Mouse (Mus musculus): ENCODE results near the gene Sox13. TPM values are rescaled to one million over a fixed set of nuclear protein-coding genes. Genes with fewer than 3 reads are reported as not detected.

Gene Sox13
- total and polyA plus RNA-seq, 3 experiments, result 0.34 to 1.4 (median 0.90) TPM

DNA sequence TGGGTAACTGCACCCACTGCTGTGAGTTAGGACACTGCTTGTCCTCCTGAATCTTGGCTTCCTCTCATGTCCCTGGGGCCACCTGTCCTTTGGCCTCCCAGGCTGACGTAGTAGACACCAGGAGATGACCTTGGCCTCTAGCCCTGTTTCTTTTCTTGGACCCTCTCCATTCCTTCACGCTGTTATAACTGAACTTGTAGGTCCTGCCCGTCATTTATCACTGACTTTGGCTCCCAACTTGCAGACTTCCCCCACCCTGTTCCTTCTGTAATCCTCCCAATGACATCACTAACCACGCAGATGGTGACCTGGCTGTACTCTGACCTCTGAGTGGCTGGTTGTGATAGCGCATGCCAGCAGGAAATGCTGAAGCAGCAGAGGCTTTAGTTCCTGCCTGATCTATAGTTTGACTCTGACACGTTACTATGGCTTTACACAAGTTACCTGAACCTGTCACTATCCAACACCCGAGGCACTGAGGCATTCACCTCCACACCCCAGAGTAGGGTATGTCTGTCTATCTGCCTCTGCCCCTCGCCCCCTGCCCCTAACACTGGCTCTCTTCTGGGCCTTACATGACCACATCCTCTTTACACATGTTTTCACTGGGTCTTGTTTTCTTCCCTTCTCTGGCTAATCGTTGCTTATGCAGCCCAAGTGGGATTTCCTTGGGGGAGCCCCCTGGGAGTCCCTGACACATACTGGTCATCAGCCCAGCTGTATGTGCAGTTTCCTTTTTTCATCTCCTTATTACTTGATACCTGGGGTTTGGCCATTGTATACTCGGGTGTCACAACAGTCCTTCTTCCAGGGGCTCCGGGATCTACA, 76.3 kb downstream of the Sox13 start:
- H3K4me3 ChIP-seq (replicated peaks in 1 of 3; ENCODE audit: low read depth in 2 of 3, low read length in 2 of 3, poor library complexity in 1 of 3), result no peak overlapping the region
- H3K9me3 ChIP-seq (replicated peaks; ENCODE audit: low read length), result no peaks in the 10 kb centered on the region
- no peaks in the 10 kb centered on the region for H3K79me2 ChIP-seq (replicated peaks; ENCODE audit: control insufficient read depth, extremely low read depth, insufficient read depth, poor library complexity, severe bottlenecking)
- H3K27ac ChIP-seq (ENCODE audit: insufficient read depth, low read depth), result peak overlapping the region; percentile 26
- peaks cover 20 to 22% of the 10 kb centered on the region in 2 experiments for H3K4me1 ChIP-seq (ENCODE audit: control insufficient read depth in 1 of 2, insufficient read depth in 2 of 2)
- dilution Hi-C loops (cut with MboI; ENCODE audit: extremely low pct_ligation_motif_present, extremely low pct_unique_long_range_greater_than_20kb, low sequenced_read_pairs) (no loop called here), in situ Hi-C loops (cut with MboI; ENCODE audit: low pct_ligation_motif_present, low pct_unique_long_range_greater_than_20kb, low sequenced_read_pairs) (no loop called here)
- TF ChIP-seq SIN3A (IDR thresholded peaks at IDR 0.05; ENCODE audit: low read length), result peak; percentile 54; the same call in 1 of the 2 replicates
- TF ChIP-seq NRF1 (IDR thresholded peaks at IDR 0.05; ENCODE audit: low read depth, low read length), result peak; percentile 33; the same call in 1 of the 2 replicates
- TF ChIP-seq ZMIZ1 (IDR thresholded peaks at IDR 0.05; ENCODE audit: low read depth, low read length), result no peak
- no peak; the same call in none of the 2 replicates for TF ChIP-seq BHLHE40 (IDR thresholded peaks at IDR 0.05; ENCODE audit: low read depth, low read length)
- TF ChIP-seq MAFK (IDR thresholded peaks at IDR 0.05; ENCODE audit: insufficient replicate concordance, low read length), result peak; percentile 69; the same call in 1 of the 2 replicates
- TF ChIP-seq POLR2A (IDR thresholded peaks at IDR 0.05; ENCODE audit: low read depth, low read length), result no peak
- TF ChIP-seq HCFC1 (IDR thresholded peaks at IDR 0.05; ENCODE audit: low read depth, low read length), result peak; percentile 50
- peak; percentile 60; the same call in 1 of the 2 replicates for TF ChIP-seq IRF4 (IDR thresholded peaks at IDR 0.05; ENCODE audit: low read depth, low read length)
- TF ChIP-seq MAZ (IDR thresholded peaks at IDR 0.05; ENCODE audit: low read depth, low read length), result 0 out of 2 replicates have a peak, but pooled peaks have one; percentile 44
- 0 out of 2 replicates have a peak, but pooled peaks have one; percentile 46 for TF ChIP-seq MAX (IDR thresholded peaks at IDR 0.05; ENCODE audit: low read length)
- peak; percentile 74; the same call in 1 of the 2 replicates for TF ChIP-seq ETS1 (conservative IDR thresholded peaks at IDR 0.05; ENCODE audit: low read depth, low read length)
- peak; percentile 36; the same call in 1 of the 2 replicates for TF ChIP-seq CHD2 (IDR thresholded peaks at IDR 0.05; ENCODE audit: low read length)
- peak; percentile 69 for TF ChIP-seq ELF1 (IDR thresholded peaks at IDR 0.05; ENCODE audit: low read depth, low read length)
- TF ChIP-seq MXI1 (IDR thresholded peaks at IDR 0.05; ENCODE audit: low read depth, low read length), result peak; percentile 72; the same call in 1 of the 2 replicates
- peak; percentile 34; the same call in 1 of the 2 replicates for TF ChIP-seq EP300 (IDR thresholded peaks at IDR 0.05; ENCODE audit: low read length)
- TF ChIP-seq JUN (IDR thresholded peaks at IDR 0.05; ENCODE audit: insufficient read depth, low read depth, low read length), result no peak
- no peak overlapping the region; the same call in 1 of the 2 replicates for H3K4me2 ChIP-seq (ENCODE audit: insufficient read depth, low read depth, poor library complexity, severe bottlenecking)
- no peak overlapping the region for H3K9ac ChIP-seq (ENCODE audit: insufficient read depth, low read depth)
- H3K36me3 ChIP-seq (replicated peaks in 1 of 2; ENCODE audit: control insufficient read depth in 1 of 2, insufficient read depth in 1 of 2, low read length in 1 of 2), result no peaks in the 10 kb centered on the region
- peaks cover 57% of the 10 kb centered on the region for H3K27me3 ChIP-seq (replicated peaks)
- DNase-seq (ENCODE audit: extremely low read depth), result peak; percentile 48

DNA sequence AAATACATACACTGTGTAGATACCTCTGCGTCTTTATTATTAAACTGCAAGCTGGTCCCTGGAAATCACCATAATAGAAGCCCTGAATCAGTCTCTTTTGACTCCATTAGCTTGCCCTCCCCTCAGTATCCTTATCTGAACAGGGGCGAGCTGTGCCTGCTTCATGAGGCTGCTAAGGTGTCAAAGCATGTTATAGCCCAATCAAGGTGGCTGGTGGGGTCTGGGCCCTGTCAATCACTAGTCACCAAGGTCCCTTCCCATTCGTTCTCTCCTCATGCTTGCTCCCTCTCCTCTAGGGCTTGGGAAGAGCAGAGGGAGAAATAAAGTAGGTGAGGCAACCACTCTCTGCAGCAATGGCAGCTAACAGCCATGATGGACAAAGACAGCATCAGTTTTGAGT, 77.0 kb downstream of the Sox13 start:
- Histone ChIP-seq H3K9ac (ENCODE audit: insufficient read depth, low read depth) (no peak overlapping the region), H3K27me3 (replicated peaks) (peaks cover 53% of the 10 kb centered on the region), H3K27ac (ENCODE audit: insufficient read depth, low read depth) (no peak overlapping the region), H3K4me1 (ENCODE audit: control insufficient read depth in 1 of 2, insufficient read depth in 2 of 2) (peaks cover 20 to 22% of the 10 kb centered on the region in 2 experiments), H3K4me2 (ENCODE audit: insufficient read depth, low read depth, poor library complexity, severe bottlenecking) (no peak overlapping the region), H3K36me3 (replicated peaks in 1 of 2; ENCODE audit: control insufficient read depth in 1 of 2, insufficient read depth in 1 of 2, low read length in 1 of 2) (no peaks in the 10 kb centered on the region), H3K9me3 (replicated peaks; ENCODE audit: low read length) (no peaks in the 10 kb centered on the region), H3K79me2 (replicated peaks; ENCODE audit: control insufficient read depth, extremely low read depth, insufficient read depth, poor library complexity, severe bottlenecking) (no peaks in the 10 kb centered on the region), H3K4me3 (replicated peaks in 1 of 3; ENCODE audit: low read depth in 2 of 3, low read length in 2 of 3, poor library complexity in 1 of 3) (no peak overlapping the region)
- dilution Hi-C loops (cut with MboI; ENCODE audit: extremely low pct_ligation_motif_present, extremely low pct_unique_long_range_greater_than_20kb, low sequenced_read_pairs) (no loop called here), in situ Hi-C loops (cut with MboI; ENCODE audit: low pct_ligation_motif_present, low pct_unique_long_range_greater_than_20kb, low sequenced_read_pairs) (no loop called here)
- DNase-seq (ENCODE audit: extremely low read depth), result no peak
- TF ChIP-seq SIN3A (IDR thresholded peaks at IDR 0.05; ENCODE audit: low read length), result no peak
- no peak for TF ChIP-seq TBP (conservative IDR thresholded peaks at IDR 0.05; ENCODE audit: low read depth, low read length)
- no peak for TF ChIP-seq ZKSCAN1 (IDR thresholded peaks at IDR 0.05; ENCODE audit: borderline replicate concordance, low read depth, low read length)
- TF ChIP-seq CHD1 (IDR thresholded peaks at IDR 0.05; ENCODE audit: low read depth, low read length), result no peak
- TF ChIP-seq RCOR1 (conservative IDR thresholded peaks at IDR 0.05; ENCODE audit: low read depth, low read length), result no peak
- TF ChIP-seq ELF1 (IDR thresholded peaks at IDR 0.05; ENCODE audit: low read depth, low read length), result no peak
- TF ChIP-seq NELFE (IDR thresholded peaks at IDR 0.05; ENCODE audit: low read depth, low read length), result no peak
- TF ChIP-seq E2F4 (IDR thresholded peaks at IDR 0.05; ENCODE audit: insufficient replicate concordance, low read depth, low read length), result no peak
- no peak for TF ChIP-seq SMC3 (IDR thresholded peaks at IDR 0.05; ENCODE audit: low read depth, low read length)
- TF ChIP-seq MAZ (IDR thresholded peaks at IDR 0.05; ENCODE audit: low read depth, low read length), result no peak
- TF ChIP-seq ZC3H11A (IDR thresholded peaks at IDR 0.05; ENCODE audit: low read depth, low read length), result no peak
- no peak for TF ChIP-seq ZMIZ1 (IDR thresholded peaks at IDR 0.05; ENCODE audit: low read depth, low read length)

All from CH12.LX (cell line).